Mouse (Mus musculus): Measurements from ENCODE around the gene Anxa2. TPM values are rescaled to one million over a fixed set of nuclear protein-coding genes. Genes with fewer than 3 reads are reported as not detected.

The Anxa2 gene
- polyA plus RNA-seq, 1 experiment from 2014 or later, result 1,223 TPM

- no peak for ATAC-seq (ENCODE audit: insufficient read depth, low FRiP score)
- no peak overlapping the region for H3K27ac ChIP-seq (ENCODE audit: low read length)
- H3K9ac ChIP-seq (ENCODE audit: low read length), result no peak overlapping the region
- peaks cover 43% of the 10 kb centered on the region for H3K36me3 ChIP-seq (ENCODE audit: control insufficient read depth, insufficient read depth, low read length)
- H3K27me3 ChIP-seq (ENCODE audit: control insufficient read depth, insufficient read depth, low read length), result no peaks in the 10 kb centered on the region
- H3K4me3 ChIP-seq (replicated peaks; ENCODE audit: low read length), result no peak overlapping the region
- H3K4me2 ChIP-seq (ENCODE audit: low read depth, low read length), result no peak overlapping the region
- H3K4me1 ChIP-seq (ENCODE audit: control insufficient read depth, insufficient read depth, low read length), result no peaks in the 10 kb centered on the region
- WGBS, result 65% methylated on average over 8 of the region's 8 CpGs
- H3K9me3 ChIP-seq (replicated peaks; ENCODE audit: control insufficient read depth, low read length), result no peaks in the 10 kb centered on the region
These were observed 32.7 kb downstream of the Anxa2 start for GRCm38 (mm10) chr9:69486140-69486539.

DNA sequence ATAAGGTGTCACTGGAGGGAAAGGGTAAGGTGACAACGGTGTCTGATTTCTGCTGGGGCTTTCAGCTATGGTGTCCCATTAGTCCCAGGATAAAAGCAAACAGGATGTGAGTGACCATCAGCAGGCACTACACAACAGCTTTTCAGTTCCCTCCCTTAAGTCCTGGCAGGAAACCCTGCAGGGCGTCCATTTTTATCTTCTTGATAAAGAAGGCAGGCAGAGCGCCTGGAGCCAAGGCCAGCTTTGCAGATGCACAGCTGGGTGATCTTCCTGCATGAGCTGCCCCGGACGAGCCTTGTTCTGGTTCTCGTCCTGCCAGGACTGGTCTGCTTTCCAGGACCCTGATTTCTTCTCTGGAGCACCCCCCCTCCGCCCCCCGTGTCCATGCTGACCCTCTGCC is 35.1 kb downstream of the Anxa2 start:
- 38% methylated on average over 8 of the region's 8 CpGs for WGBS
- no peak for ATAC-seq (ENCODE audit: insufficient read depth, low FRiP score)
- no peaks in the 10 kb centered on the region for H3K4me1 ChIP-seq (ENCODE audit: control insufficient read depth, insufficient read depth, low read length)
- H3K27ac ChIP-seq (ENCODE audit: low read length), result no peak overlapping the region
- 0 out of 2 replicates have a peak, but pooled peaks cover 3% of the 10 kb centered on the region for H3K9me3 ChIP-seq (replicated peaks; ENCODE audit: control insufficient read depth, low read length)
- H3K9ac ChIP-seq (ENCODE audit: low read length), result no peak overlapping the region
- H3K27me3 ChIP-seq (ENCODE audit: control insufficient read depth, insufficient read depth, low read length), result no peaks in the 10 kb centered on the region
- H3K4me3 ChIP-seq (replicated peaks; ENCODE audit: low read length), result no peak overlapping the region
- peaks cover 67% of the 10 kb centered on the region for H3K36me3 ChIP-seq (ENCODE audit: control insufficient read depth, insufficient read depth, low read length)
- H3K4me2 ChIP-seq (ENCODE audit: low read depth, low read length), result no peak overlapping the region

DNA sequence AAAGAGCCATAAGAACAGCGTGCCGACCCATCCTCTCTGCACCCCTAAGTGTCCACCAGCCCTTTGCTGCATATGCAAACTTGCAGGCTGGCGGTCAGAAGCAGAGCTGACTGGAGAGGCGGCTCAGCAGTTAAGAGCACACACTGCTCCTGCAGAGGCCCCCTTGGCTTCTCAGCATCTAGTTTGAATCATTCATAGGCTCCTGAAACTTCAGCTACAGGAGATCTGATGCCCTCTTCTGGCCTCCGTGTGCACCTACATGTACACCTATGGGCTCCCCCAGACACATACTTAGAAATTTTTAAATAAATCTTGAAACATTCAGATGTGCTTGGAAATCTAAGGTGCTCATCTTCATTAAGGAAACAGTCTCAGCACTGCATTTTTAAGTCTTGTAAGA is 35.6 kb downstream of the Anxa2 start:
- Histone ChIP-seq H3K27ac (ENCODE audit: low read length) (no peak overlapping the region), H3K36me3 (ENCODE audit: control insufficient read depth, insufficient read depth, low read length) (peaks cover 64% of the 10 kb centered on the region), H3K4me2 (ENCODE audit: low read depth, low read length) (no peak overlapping the region), H3K4me3 (replicated peaks; ENCODE audit: low read length) (no peak overlapping the region), H3K4me1 (ENCODE audit: control insufficient read depth, insufficient read depth, low read length) (no peaks in the 10 kb centered on the region), H3K27me3 (ENCODE audit: control insufficient read depth, insufficient read depth, low read length) (no peaks in the 10 kb centered on the region), H3K9ac (ENCODE audit: low read length) (no peak overlapping the region), H3K9me3 (replicated peaks; ENCODE audit: control insufficient read depth, low read length) (0 out of 2 replicates have a peak, but pooled peaks cover 3% of the 10 kb centered on the region)
- no peak for ATAC-seq (ENCODE audit: insufficient read depth, low FRiP score)
- WGBS, result 32% methylated on average over 5 of the region's 5 CpGs

DNA sequence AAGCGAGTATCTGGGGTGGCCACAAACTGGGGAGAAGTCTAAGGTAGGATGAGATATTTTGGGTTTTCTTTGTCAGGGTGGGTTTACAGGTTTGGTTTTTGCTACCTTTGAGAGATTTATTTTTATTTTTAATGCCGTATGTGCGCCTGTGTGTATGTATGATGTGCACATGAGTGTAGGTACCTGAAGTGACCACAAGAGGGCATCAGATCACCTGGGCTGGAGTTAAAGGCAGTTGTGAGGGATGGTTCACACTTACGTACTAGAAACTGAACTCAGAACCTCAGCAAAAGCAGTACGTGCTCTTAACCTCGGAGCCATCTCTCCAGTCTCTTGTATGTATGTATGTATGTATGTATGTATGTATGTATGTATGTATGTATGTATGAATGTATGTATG is 39.4 kb downstream of the Anxa2 start:
- no peak for ATAC-seq (ENCODE audit: insufficient read depth, low FRiP score)
- no peak overlapping the region for H3K27ac ChIP-seq (ENCODE audit: low read length)
- H3K4me2 ChIP-seq (ENCODE audit: low read depth, low read length), result no peak overlapping the region
- no peaks in the 10 kb centered on the region for H3K4me1 ChIP-seq (ENCODE audit: control insufficient read depth, insufficient read depth, low read length)
- peaks cover 37% of the 10 kb centered on the region for H3K36me3 ChIP-seq (ENCODE audit: control insufficient read depth, insufficient read depth, low read length)
- H3K4me3 ChIP-seq (replicated peaks; ENCODE audit: low read length), result no peak overlapping the region
- WGBS, result 94% methylated on average over 6 of the region's 6 CpGs
- H3K9me3 ChIP-seq (replicated peaks; ENCODE audit: control insufficient read depth, low read length), result 0 out of 2 replicates have a peak, but pooled peaks cover 3% of the 10 kb centered on the region
- H3K9ac ChIP-seq (ENCODE audit: low read length), result no peak overlapping the region
- no peaks in the 10 kb centered on the region for H3K27me3 ChIP-seq (ENCODE audit: control insufficient read depth, insufficient read depth, low read length)

DNA sequence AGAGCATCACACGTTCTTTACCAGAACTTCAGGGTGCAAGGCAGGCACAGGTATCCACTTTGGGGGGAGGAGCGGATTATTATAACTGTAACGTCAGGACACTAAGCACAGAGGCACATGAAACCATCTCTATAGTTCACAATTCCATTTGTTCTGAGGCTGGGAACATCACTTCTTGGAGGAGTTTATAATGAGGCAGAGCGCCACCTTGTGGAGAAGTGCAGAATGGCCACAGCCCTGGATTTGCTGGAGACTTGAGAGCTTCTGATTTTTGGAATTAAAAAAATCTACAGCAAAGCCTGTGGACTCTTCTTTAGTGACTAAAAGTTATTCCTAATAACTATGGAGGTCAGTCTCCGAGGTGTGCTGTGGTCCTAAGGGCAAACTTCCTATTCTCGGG is 49.1 kb downstream of the Anxa2 start:
- no peak for ATAC-seq (ENCODE audit: insufficient read depth, low FRiP score)
- no peak overlapping the region for H3K9ac ChIP-seq (ENCODE audit: low read length)
- no peak overlapping the region for H3K4me3 ChIP-seq (replicated peaks; ENCODE audit: low read length)
- WGBS, result 28% methylated on average over 6 of the region's 6 CpGs
- no peaks in the 10 kb centered on the region for H3K9me3 ChIP-seq (replicated peaks; ENCODE audit: control insufficient read depth, low read length)
- H3K36me3 ChIP-seq (ENCODE audit: control insufficient read depth, insufficient read depth, low read length), result no peaks in the 10 kb centered on the region
- no peaks in the 10 kb centered on the region for H3K27me3 ChIP-seq (ENCODE audit: control insufficient read depth, insufficient read depth, low read length)
- 0 out of 2 replicates have a peak, but pooled peaks cover 2% of the 10 kb centered on the region for H3K4me1 ChIP-seq (ENCODE audit: control insufficient read depth, insufficient read depth, low read length)
- H3K27ac ChIP-seq (ENCODE audit: low read length), result no peak overlapping the region
- no peak overlapping the region for H3K4me2 ChIP-seq (ENCODE audit: low read depth, low read length)

DNA sequence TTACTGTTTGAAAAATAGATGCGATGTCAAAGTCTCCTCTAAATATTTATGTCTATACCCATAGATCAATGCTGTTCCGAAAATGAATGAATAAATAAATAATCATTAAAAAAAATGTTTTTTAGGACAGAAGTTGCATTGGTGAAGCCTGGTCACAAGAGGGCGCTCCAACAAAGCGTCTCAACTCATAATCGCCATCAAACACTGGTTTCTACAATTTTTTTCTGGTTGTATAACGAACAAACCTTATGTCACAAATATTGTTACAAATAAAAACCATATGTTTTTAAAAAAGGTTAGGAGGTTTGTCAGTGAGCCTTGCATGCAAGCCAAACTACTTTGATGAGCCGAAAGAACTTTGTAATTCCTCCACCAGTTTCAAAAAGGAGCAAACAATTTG is 52.2 kb downstream of the Anxa2 start:
- Histone ChIP-seq H3K4me3 (replicated peaks; ENCODE audit: low read length) (no peak overlapping the region), H3K4me1 (ENCODE audit: control insufficient read depth, insufficient read depth, low read length) (0 out of 2 replicates have a peak, but pooled peaks cover 3% of the 10 kb centered on the region), H3K27ac (ENCODE audit: low read length) (no peak overlapping the region), H3K9ac (ENCODE audit: low read length) (no peak overlapping the region), H3K9me3 (replicated peaks; ENCODE audit: control insufficient read depth, low read length) (no peaks in the 10 kb centered on the region), H3K27me3 (ENCODE audit: control insufficient read depth, insufficient read depth, low read length) (no peaks in the 10 kb centered on the region), H3K36me3 (ENCODE audit: control insufficient read depth, insufficient read depth, low read length) (no peaks in the 10 kb centered on the region), H3K4me2 (ENCODE audit: low read depth, low read length) (no peak overlapping the region)
- ATAC-seq (ENCODE audit: insufficient read depth, low FRiP score), result no peak
- 13% methylated on average over 7 of the region's 7 CpGs for WGBS

DNA sequence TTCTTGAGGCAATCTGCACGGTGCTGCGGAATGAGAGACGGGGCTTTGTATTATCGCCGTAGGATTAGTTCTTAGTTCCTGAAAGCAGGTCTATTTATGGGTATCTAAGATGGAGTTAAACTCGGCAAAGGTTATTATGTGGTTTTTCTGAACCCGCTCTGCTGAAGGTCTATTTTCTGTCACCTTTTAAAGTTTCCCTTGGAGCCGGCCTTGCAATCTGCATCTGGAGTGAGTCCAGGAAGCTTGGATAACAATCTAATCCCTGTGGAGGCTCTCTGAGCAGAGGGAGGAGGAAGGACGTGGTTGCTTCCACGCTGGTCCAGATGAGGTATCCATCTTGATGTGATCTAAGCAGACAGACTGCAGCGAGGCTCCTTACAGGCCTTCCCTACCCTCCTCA is 53.8 kb downstream of the Anxa2 start:
- Histone ChIP-seq H3K4me1 (ENCODE audit: control insufficient read depth, insufficient read depth, low read length) (0 out of 2 replicates have a peak, but pooled peaks cover 3% of the 10 kb centered on the region), H3K4me3 (replicated peaks; ENCODE audit: low read length) (no peak overlapping the region), H3K9ac (ENCODE audit: low read length) (no peak overlapping the region; the same call in 1 of the 2 replicates), H3K9me3 (replicated peaks; ENCODE audit: control insufficient read depth, low read length) (no peaks in the 10 kb centered on the region), H3K36me3 (ENCODE audit: control insufficient read depth, insufficient read depth, low read length) (no peaks in the 10 kb centered on the region), H3K4me2 (ENCODE audit: low read depth, low read length) (no peak overlapping the region), H3K27me3 (ENCODE audit: control insufficient read depth, insufficient read depth, low read length) (no peaks in the 10 kb centered on the region), H3K27ac (ENCODE audit: low read length) (no peak overlapping the region)
- no peak for ATAC-seq (ENCODE audit: insufficient read depth, low FRiP score)
- WGBS, result 43% methylated on average over 11 of the region's 11 CpGs

GRCm38 (mm10) chr9:69508016-69508415 is 54.6 kb downstream of the Anxa2 start:
- Histone ChIP-seq H3K4me1 (ENCODE audit: control insufficient read depth, insufficient read depth, low read length) (0 out of 2 replicates have a peak, but pooled peaks cover 3% of the 10 kb centered on the region), H3K9ac (ENCODE audit: low read length) (no peak overlapping the region), H3K4me2 (ENCODE audit: low read depth, low read length) (no peak overlapping the region), H3K36me3 (ENCODE audit: control insufficient read depth, insufficient read depth, low read length) (no peaks in the 10 kb centered on the region), H3K9me3 (replicated peaks; ENCODE audit: control insufficient read depth, low read length) (no peaks in the 10 kb centered on the region), H3K27me3 (ENCODE audit: control insufficient read depth, insufficient read depth, low read length) (no peaks in the 10 kb centered on the region), H3K4me3 (replicated peaks; ENCODE audit: low read length) (no peak overlapping the region), H3K27ac (ENCODE audit: low read length) (no peak overlapping the region)
- 70% methylated on average over 8 of the region's 8 CpGs for WGBS
- no peak for ATAC-seq (ENCODE audit: insufficient read depth, low FRiP score)

DNA sequence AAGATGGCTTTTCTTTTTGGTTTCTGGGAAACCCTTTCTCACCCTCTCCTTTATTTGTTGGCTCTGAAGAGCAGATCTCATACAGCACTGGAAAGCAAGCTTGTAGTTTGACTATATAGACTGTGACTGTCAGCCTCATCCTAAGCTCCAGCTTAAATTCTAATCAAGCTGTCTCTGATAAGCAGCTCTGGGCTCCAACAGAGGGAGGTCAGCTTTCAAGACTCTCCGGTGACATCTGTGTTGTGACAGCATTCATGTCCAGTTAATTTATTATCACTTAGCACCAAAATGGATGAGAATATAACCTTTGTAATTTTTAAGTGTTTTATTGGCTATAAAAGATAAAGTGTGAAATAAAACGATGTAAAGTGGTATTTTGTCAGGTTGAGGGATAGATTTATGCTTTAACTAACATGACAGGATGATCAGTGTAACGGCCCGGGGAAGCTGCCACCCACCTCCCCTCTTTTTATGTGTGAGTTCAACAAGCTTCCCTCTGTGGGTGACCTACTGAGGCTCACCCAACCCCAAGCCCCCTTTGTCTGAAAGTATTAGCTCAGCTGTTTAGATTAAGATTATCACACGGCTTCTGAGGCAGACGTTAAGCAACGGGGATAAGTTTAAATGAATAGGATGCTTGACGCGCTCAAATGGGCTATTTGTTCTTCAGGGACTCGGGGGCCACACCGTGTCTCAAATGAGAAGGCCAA is 58.6 kb downstream of the Anxa2 start:
- Histone ChIP-seq H3K4me2 (ENCODE audit: low read depth, low read length) (no peak overlapping the region), H3K27ac (ENCODE audit: low read length) (no peak overlapping the region), H3K9ac (ENCODE audit: low read length) (no peak overlapping the region), H3K36me3 (ENCODE audit: control insufficient read depth, insufficient read depth, low read length) (no peaks in the 10 kb centered on the region), H3K9me3 (replicated peaks; ENCODE audit: control insufficient read depth, low read length) (no peaks in the 10 kb centered on the region), H3K4me3 (replicated peaks; ENCODE audit: low read length) (no peak overlapping the region), H3K27me3 (ENCODE audit: control insufficient read depth, insufficient read depth, low read length) (no peaks in the 10 kb centered on the region), H3K4me1 (ENCODE audit: control insufficient read depth, insufficient read depth, low read length) (0 out of 2 replicates have a peak, but pooled peaks cover 3% of the 10 kb centered on the region)
- ATAC-seq (ENCODE audit: insufficient read depth, low FRiP score), result no peak
- 16% methylated on average over 11 of the region's 11 CpGs for WGBS
